Mouse (Mus musculus) left cerebral cortex, adult 18-20 months (tissue): ENCODE measurements around the gene Cdh22. TPM values are rescaled to one million over a fixed set of nuclear protein-coding genes. Genes with fewer than 3 reads are reported as not detected.

Experiments used
- DNase-seq, 2 experiments: peaks; one replicate each; pipeline ENCODE4 v3.0.0; 2021 to 2022; ENCODE audit warnings: low spot score in 2 of 2, mixed read lengths in 1 of 2
- total RNA-seq, 2 experiments: library from RNA; stranded (reverse); gene quantifications; 2 replicates each; pipeline ENCODE4 v1.2.3; 2021

Cdh22 gene
- total RNA-seq, 2 experiments from 2014 or later = 55.1 to 61.1 TPM

- no peak for DNase-seq
Measured at GRCm38 (mm10) chr2:165092393-165092792, 142.3 kb downstream of the Cdh22 start.

- DNase-seq = no peak
Measured at GRCm38 (mm10) chr2:165091433-165091965, 143.2 kb downstream of the Cdh22 start.

- no peak for DNase-seq
Measured at GRCm38 (mm10) chr2:165090650-165091049, 144.0 kb downstream of the Cdh22 start, which contains the start of gene 1700025C18Rik. TSS of gene 1700025C18Rik (minus strand) at chr2:165090750.

- no peak for DNase-seq
Measured at GRCm38 (mm10) chr2:165089470-165089869, 145.2 kb downstream of the Cdh22 start.

- no peak for DNase-seq
Measured at GRCm38 (mm10) chr2:165086634-165087033, 148.0 kb downstream of the Cdh22 start.

- no peak for DNase-seq
Measured at GRCm38 (mm10) chr2:165081257-165081656, 153.4 kb downstream of the Cdh22 start.

GRCm38 (mm10) chr2:165080657-165081056, 154.0 kb downstream of the Cdh22 start:
- no peak for DNase-seq

GRCm38 (mm10) chr2:165078605-165079004, 156.0 kb downstream of the Cdh22 start:
- no peak for DNase-seq

GRCm38 (mm10) chr2:165078045-165078444, 156.6 kb downstream of the Cdh22 start:
- DNase-seq = no peak

GRCm38 (mm10) chr2:165077055-165077454, 157.6 kb downstream of the Cdh22 start:
- DNase-seq = no peak

- peak; percentile 88 to 90 for DNase-seq
Measured at GRCm38 (mm10) chr2:165074937-165075336, 159.7 kb downstream of the Cdh22 start.

GRCm38 (mm10) chr2:165074081-165074884, 160.4 kb downstream of the Cdh22 start:
- peak; percentile 65 to 82 for DNase-seq

- peak in 1 of 2 experiments; percentile 49 for DNase-seq
Measured at GRCm38 (mm10) chr2:165073381-165073781, 161.3 kb downstream of the Cdh22 start.

- DNase-seq = peak; percentile 74 to 76
Measured at GRCm38 (mm10) chr2:165070096-165070816, 164.4 kb downstream of the Cdh22 start.

- no peak for DNase-seq
Measured at GRCm38 (mm10) chr2:165068806-165069205, 165.8 kb downstream of the Cdh22 start.

GRCm38 (mm10) chr2:165064489-165064888, 170.2 kb downstream of the Cdh22 start:
- peak; percentile 56 to 65 for DNase-seq

- no peak for DNase-seq
Measured at GRCm38 (mm10) chr2:165061638-165062433, 172.8 kb downstream of the Cdh22 start.
